Mouse (Mus musculus) left cerebral cortex, adult 18-20 months (tissue): Measurements from ENCODE around the gene Celsr1. TPM values are rescaled to one million over a fixed set of nuclear protein-coding genes. Genes with fewer than 3 reads are reported as not detected.

Source experiments
- DNase-seq, 2 experiments: peaks; one replicate each; pipeline ENCODE4 v3.0.0; 2021 to 2022; ENCODE audit warnings: low spot score in 2 of 2, mixed read lengths in 1 of 2
- total RNA-seq, 2 experiments: library from RNA; stranded (reverse); gene quantifications; 2 replicates each; pipeline ENCODE4 v1.2.3; 2021

Celsr1 gene
- total RNA-seq, 2 experiments from 2014 or later, result 4.3 to 5.3 TPM

DNA sequence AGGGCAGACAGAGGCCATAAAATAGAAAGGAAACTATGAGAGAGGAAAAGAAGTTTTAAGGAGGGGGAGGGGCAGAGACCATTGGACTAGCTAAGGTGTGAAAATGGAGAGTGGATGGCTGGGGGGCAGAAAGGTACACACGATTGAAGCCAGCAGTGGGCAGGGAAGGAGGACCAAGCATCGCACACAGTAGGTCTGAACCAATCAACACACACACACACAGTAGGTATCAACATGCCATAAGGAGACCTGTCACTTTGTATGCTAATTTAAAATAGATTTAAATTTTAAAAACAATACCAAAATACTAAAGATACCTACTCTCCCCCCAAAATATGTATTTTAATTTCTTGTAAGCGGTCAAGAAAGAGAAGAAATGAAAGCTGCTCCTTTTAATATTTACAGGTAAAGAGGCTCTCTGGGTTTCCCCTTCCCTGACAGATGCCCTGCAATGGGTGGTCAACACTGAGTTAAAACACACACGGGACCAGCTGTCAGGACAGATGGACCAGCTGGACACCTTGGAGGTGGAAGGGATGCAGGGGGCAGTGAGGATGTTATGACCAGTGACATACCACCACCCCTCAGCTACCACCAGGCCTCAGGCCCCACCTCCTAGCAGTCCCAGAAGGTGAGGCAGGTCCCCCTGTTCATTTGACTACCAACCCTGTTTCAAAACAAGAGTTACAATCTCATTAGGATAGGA lies 34.9 kb downstream of the Celsr1 start:
- no peak for DNase-seq

DNA sequence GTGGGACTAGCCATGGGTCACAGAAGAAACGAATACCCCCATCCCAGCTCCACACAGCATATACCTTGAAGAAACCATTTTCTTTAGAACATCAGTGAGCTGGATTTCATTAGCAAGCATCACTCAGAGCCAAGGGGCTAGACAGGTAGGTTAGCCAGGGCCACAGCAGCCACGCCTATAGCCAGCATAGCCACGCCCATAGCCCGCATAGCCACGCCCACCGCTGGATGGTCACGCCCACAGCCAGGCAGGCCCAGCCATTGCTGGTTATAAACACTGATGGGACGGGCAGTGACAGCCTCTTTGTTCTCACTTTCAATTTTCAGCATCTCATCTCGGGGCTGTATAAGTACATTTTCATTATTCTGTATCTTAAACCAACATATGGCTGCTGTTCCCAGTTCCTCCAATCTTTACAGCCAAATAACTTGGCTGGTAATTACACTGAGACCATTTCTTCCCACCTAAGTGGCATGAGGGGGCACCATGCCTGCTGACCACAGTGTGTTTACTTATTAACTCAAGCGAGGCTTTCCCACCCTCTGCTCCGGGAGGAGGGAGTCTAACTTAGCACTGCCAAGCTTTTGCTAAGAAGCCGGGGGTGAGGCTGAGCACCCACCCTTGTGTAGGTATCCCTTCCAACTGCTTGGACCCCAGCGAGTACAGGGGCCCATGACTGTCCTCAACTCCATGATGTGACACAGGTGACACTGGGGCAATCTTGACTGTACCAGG lies 37.4 kb downstream of the Celsr1 start:
- DNase-seq, result no peak

- DNase-seq, result no peak
Observed at GRCm38 (mm10) chr15:85994906-85995608, 38.5 kb downstream of the Celsr1 start.

DNA sequence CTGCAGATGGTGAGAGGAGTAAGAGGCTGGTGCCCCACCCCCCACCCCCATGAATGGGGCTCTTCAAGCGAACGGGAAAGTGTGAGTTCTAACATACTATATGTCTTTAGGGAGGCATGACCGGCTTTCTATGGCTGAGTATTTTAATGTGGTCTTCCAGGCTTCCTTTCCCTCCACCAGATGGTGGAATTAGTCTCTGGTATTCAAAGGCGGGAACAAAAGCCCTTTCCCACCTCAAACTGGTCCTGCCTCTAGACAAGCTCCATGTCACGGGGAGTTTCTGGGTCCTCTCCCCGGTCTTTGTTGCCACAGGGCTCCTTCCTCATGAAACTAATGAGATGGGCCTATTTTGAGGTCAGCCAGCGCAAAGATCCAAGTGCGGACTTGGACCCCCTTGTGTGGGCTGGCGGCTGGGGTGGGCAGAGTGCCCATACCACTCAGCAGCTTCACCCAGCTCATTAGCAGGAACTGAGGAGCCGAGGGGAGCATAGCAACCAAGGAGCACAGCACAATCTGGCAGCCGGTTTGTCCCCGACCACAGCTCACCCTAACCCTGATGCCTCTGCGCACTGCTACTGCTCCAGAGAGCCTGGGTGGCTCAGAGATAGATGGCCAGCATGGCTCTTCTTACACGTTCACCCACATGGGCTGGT lies 39.5 kb downstream of the Celsr1 start:
- peak in 1 of 2 experiments; percentile 20 for DNase-seq

GRCm38 (mm10) chr15:85993386-85993785 lies 40.2 kb downstream of the Celsr1 start:
- DNase-seq, result no peak

DNA sequence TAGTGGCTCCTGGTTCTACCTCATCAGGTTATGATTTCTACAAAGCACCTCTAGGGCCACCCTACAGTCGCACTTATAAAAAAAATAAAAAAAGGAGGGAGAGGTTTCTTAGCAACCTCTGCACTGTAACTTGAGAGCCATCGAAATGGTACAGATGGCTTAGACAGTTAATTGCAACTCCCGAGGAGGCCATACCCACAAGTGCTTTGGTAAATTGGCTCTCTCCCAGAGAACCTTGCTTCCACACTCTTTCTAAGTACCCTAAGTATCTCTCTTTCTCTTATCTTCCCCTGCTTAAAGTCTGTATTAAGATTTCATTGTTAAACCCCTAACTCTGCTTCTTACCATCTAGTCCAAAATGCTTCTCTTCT lies 41.5 kb downstream of the Celsr1 start:
- no peak for DNase-seq

- DNase-seq, result no peak
Observed at GRCm38 (mm10) chr15:85991453-85992124, 42.0 kb downstream of the Celsr1 start.

DNA sequence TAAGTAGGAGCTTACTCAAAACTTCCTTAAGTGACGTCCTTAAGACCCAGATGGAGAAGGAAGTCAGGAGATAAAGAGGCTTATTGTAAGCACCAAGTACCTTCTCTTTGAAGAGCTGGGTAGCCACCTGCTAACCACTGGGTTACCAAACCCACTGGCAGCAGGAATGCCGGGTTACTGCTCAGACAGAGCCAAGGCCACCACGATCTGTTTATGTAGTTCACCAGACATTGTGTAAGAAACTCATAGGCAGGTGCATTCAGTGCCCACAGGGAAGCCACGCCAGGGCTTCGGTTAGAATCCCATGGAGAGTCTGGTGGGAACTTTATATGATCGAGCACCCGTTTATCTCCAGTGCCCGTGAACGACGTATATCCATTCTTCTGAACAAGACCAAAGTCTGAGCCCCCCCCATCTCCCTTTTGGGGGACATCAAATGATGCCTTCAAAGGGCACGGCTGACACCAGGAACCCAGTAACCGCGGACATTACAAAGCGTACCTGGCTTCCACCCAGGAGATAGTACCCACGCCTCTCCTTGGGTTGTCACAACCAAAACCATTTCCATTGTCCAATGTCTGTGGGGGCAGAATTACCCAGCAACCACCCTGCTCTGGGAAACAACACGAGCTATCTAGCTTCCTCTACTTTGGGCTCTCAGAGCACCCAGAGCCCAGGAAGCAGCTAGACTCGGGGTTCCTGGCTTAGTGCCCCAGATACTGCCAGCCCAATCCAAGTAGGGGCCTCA lies 42.7 kb downstream of the Celsr1 start:
- DNase-seq, result no peak

DNA sequence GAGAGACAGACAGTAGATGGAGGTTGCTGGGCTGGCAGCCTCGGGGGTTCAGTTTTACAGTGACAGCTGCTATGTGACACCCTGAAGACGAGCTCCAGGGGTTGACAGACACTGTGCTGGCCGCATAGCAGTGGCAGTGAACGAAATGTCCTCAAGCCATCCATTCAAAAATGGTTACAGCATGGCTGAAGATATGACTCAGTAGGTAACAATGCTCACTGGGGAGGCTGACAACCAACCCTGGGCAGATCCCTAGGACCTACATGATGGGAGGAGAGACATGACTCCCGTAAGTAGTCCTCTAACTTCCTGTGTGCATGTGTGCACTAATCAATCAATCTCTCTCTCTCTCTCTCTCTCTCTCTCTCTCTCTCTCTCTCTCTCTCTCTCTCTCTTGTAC lies 45.7 kb downstream of the Celsr1 start:
- DNase-seq, result no peak

GRCm38 (mm10) chr15:85986170-85986569 lies 47.4 kb downstream of the Celsr1 start:
- no peak for DNase-seq

- no peak for DNase-seq
Observed at GRCm38 (mm10) chr15:85985601-85986000, 48.0 kb downstream of the Celsr1 start.

DNA sequence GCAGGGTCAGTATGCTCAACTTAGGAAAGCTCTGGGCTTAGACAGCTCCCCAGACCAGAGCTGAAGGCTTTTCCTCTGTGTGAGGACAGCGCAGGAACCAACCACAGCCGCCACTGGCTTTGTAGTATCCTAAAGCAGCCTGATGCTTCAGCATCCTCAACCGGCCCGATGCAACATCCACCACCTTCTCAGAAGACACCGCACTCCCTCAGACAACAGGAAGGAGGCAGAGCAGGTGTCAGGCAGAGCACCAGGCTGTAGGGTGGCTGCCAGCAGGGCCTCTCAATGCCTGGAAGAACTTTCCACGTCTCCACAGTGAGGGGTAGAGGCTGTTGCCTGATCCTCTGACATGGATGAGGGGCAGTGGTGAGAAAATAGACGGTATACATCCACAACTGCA lies 50.4 kb downstream of the Celsr1 start:
- DNase-seq, result no peak

DNA sequence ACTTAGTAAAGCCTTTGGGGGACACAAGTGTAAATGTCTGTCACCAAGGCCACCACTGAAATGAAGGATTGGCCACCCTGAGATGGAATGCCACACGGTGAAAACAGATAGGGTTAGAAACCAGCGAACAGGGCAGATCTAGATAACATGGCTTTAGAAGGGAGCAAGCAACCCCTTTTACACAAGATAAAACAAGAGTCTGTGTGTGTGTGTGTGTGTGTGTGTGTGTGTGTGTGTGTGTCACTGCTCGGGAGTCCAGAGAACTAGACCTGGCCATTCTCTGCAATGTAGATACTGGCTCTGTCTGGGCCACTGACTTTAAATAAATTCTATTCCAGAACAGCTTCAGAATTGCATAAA lies 51.2 kb downstream of the Celsr1 start:
- no peak for DNase-seq

- no peak for DNase-seq
Observed at GRCm38 (mm10) chr15:85981768-85982415, 51.7 kb downstream of the Celsr1 start.

GRCm38 (mm10) chr15:85977086-85977485 lies 56.5 kb downstream of the Celsr1 start:
- no peak for DNase-seq

DNA sequence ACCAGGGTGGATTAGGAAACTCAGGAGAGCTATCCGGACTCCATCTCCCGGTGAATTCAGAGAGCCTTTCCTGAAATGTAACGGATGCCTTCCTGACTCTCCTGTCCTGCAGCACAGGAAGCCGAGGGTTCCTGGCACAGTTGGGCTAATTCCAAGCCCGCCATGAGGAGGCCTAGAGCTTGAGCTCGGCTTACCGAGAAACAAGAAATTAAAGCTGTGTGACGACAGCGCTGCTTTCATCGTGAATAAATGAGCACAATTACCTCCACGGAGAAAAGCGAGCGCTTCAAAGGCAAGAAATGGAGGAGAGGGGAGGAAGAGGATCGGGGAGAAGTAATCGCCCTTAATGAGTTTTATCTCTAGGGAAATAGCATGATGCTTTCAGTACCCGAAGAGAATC lies 57.8 kb downstream of the Celsr1 start:
- no peak for DNase-seq

- DNase-seq, result no peak
Observed at GRCm38 (mm10) chr15:85971596-85971995, 62.0 kb downstream of the Celsr1 start.

DNA sequence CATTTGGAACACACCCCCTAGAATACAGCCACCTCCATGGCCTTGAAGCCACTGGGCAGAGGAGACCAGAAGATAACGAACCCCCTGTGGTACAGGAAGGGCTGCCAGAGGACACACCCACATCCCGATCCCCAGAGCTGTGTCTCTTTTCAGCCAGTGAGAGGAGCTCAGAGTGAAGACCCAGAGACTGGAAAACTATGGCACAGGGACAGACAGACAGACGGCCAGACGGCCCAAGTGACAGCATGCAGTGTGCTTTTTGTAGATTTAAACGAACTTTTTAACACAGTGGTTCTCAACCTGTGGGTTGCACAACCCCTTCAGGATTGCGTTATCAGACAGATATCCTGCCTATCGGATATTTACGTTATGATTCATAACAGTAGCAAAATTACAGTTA lies 63.1 kb downstream of the Celsr1 start:
- no peak for DNase-seq

DNA sequence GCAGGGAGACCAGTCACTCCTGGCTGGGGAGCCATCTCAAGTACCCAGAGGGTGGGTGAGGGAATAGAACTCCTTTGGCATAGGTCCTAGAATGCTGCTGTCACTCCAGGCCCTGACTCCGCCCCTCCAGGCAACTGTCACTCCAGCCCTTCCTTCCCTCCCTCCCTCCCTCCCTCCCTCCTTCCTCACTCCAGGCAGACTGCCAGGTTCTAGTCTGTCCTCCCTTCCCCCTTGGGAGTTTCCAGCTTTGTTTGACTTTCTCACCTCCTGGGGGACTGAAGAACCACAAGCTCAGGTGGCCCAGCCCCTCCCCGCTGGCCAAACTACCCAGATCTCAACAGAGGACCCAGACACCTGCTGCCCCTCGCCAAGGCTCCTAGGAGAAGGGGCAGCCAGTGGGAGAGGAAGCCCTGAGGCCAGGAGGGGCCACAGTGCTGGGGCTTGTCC lies 63.8 kb downstream of the Celsr1 start:
- no peak for DNase-seq

- DNase-seq, result no peak
Observed at GRCm38 (mm10) chr15:85969291-85969690, 64.3 kb downstream of the Celsr1 start.
